Mouse (Mus musculus): Measurements from ENCODE around the gene C1ql1.
A peak's percentile ranks its signal among the peaks of the same experiment; 100 is the strongest.
"Not testable (repeated sequence)": the region's sequence is repeated elsewhere in the genome, so short reads cannot be mapped to it uniquely, and the experiment has no call there.

The C1ql1 gene

GRCm38 (mm10) chr11:102946265-102946991, at the start of gene C1ql1:
Gene C1ql1 (minus strand): TSS chr11:102946688.
- DNase-seq, result peak; percentile 31 to 40

GRCm38 (mm10) chr11:102994952-102995351, 48.5 kb upstream of the C1ql1 start:
- DNase-seq, result no peak

GRCm38 (mm10) chr11:102993420-102994029, 47.0 kb upstream of the C1ql1 start:
- DNase-seq, result no peak

GRCm38 (mm10) chr11:102992940-102993339, 46.5 kb upstream of the C1ql1 start:
- DNase-seq, result peak; percentile 76 to 85

GRCm38 (mm10) chr11:102991681-102992080, 45.2 kb upstream of the C1ql1 start:
- DNase-seq, result no peak

GRCm38 (mm10) chr11:102990152-102990663, 43.7 kb upstream of the C1ql1 start:
- peak; percentile 75 to 84 for DNase-seq

- no peak for DNase-seq
Observed at GRCm38 (mm10) chr11:102989641-102990151, 43.2 kb upstream of the C1ql1 start.

- DNase-seq, result peak in 1 of 2 experiments; percentile 35
Observed at GRCm38 (mm10) chr11:102985160-102985559, 38.7 kb upstream of the C1ql1 start.

- no peak for DNase-seq
Observed at GRCm38 (mm10) chr11:102984615-102985014, 38.1 kb upstream of the C1ql1 start.

- DNase-seq, result no peak
Observed at GRCm38 (mm10) chr11:102984086-102984485, 37.6 kb upstream of the C1ql1 start.

GRCm38 (mm10) chr11:102981151-102981890, 34.8 kb upstream of the C1ql1 start:
- no peak for DNase-seq

GRCm38 (mm10) chr11:102978052-102978666, 31.7 kb upstream of the C1ql1 start:
- DNase-seq, result no peak

- not testable (repeated sequence) for DNase-seq
Observed at GRCm38 (mm10) chr11:102975966-102976365, 29.5 kb upstream of the C1ql1 start.

GRCm38 (mm10) chr11:102972326-102972725, 25.8 kb upstream of the C1ql1 start:
- DNase-seq, result no peak

GRCm38 (mm10) chr11:102971604-102972003, 25.1 kb upstream of the C1ql1 start:
- DNase-seq, result peak; percentile 24 to 28

- no peak for DNase-seq
Observed at GRCm38 (mm10) chr11:102964547-102965091, 18.1 kb upstream of the C1ql1 start.

- DNase-seq, result no peak
Observed at GRCm38 (mm10) chr11:102963855-102964546, 17.5 kb upstream of the C1ql1 start.

GRCm38 (mm10) chr11:102963246-102963854, 16.9 kb upstream of the C1ql1 start:
- DNase-seq, result no peak

GRCm38 (mm10) chr11:102962861-102963245, 16.4 kb upstream of the C1ql1 start:
- DNase-seq, result no peak

GRCm38 (mm10) chr11:102961082-102961481, 14.6 kb upstream of the C1ql1 start:
- DNase-seq, result no peak

- no peak for DNase-seq
Observed at GRCm38 (mm10) chr11:102958870-102959269, 12.4 kb upstream of the C1ql1 start.

All from cerebellum, adult 18-20 months (tissue).